Mouse (Mus musculus) layer of hippocampus, postnatal 10 days (tissue): ENCODE data around the gene Cd3d. TPM values are rescaled to one million over a fixed set of nuclear protein-coding genes. Genes with fewer than 3 reads are reported as not detected.

Experiments used
- total RNA-seq, 2 experiments: library from RNA; stranded (reverse); gene quantifications; 2 replicates each; pipeline ENCODE4 v1.2.3; 2021

Cd3d gene
- total RNA-seq, 2 experiments from 2014 or later = not detected

Other genes starting within 250 kb of the Cd3d start
- 100 to 1,000 TPM in 1 of 2 experiments, 10 to 100 TPM in 1; 87.9 to 102 TPM for gene Phldb1, start 246.6 kb upstream of the Cd3d start, total RNA-seq
- 100 to 1,000 TPM; 112 to 118 TPM for gene Arcn1, start 213.9 kb upstream of the Cd3d start, total RNA-seq
- 10 to 100 TPM; 78.8 to 84.5 TPM for gene Ift46, start 213.9 kb upstream of the Cd3d start, total RNA-seq
- 10 to 100 TPM; 23.6 to 30.9 TPM for gene Tmem25, start 182.5 kb upstream of the Cd3d start, total RNA-seq
- gene Ttc36, start 178.7 kb upstream of the Cd3d start, total RNA-seq = under 1 TPM in 1 of 2 experiments, not detected in 1; 0.98 TPM
- gene Kmt2a, start 100.5 kb upstream of the Cd3d start, total RNA-seq = 10 to 100 TPM; 50.5 to 54.6 TPM
- 100 to 1,000 TPM; 394 to 460 TPM for gene Atp5l, start 61.0 kb upstream of the Cd3d start, total RNA-seq
- gene Ube4a, start 16.2 kb upstream of the Cd3d start, total RNA-seq = 100 to 1,000 TPM in 1 of 2 experiments, 10 to 100 TPM in 1; 92.4 to 104 TPM
- gene Cd3g, start 1.4 kb upstream of the Cd3d start, total RNA-seq = not detected
- gene Cd3e, start 27.8 kb downstream of the Cd3d start, total RNA-seq = not detected
- 1 to 10 TPM in 1 of 2 experiments, under 1 TPM in 1; 0.39 to 1.1 TPM for gene Mpzl2, start 58.0 kb downstream of the Cd3d start, total RNA-seq
- 1 to 10 TPM; 3.1 to 3.7 TPM for gene Mpzl3, start 73.4 kb downstream of the Cd3d start, total RNA-seq
- not detected for gene Jaml, start 97.4 kb downstream of the Cd3d start, total RNA-seq
- 10 to 100 TPM; 75.1 to 79.0 TPM for gene Scn2b, start 136.0 kb downstream of the Cd3d start, total RNA-seq
- gene Scn4b, start 156.6 kb downstream of the Cd3d start, total RNA-seq = 1 to 10 TPM; 2.4 to 2.7 TPM
- gene BC049352, start 200.2 kb downstream of the Cd3d start, total RNA-seq = under 1 TPM in 1 of 2 experiments, not detected in 1; 0.20 TPM
- gene Tmprss4, start 222.3 kb downstream of the Cd3d start, total RNA-seq = not detected